Comparison of ENCODE assay signal across 10 mouse cellular contexts in the genomic region with DNA sequence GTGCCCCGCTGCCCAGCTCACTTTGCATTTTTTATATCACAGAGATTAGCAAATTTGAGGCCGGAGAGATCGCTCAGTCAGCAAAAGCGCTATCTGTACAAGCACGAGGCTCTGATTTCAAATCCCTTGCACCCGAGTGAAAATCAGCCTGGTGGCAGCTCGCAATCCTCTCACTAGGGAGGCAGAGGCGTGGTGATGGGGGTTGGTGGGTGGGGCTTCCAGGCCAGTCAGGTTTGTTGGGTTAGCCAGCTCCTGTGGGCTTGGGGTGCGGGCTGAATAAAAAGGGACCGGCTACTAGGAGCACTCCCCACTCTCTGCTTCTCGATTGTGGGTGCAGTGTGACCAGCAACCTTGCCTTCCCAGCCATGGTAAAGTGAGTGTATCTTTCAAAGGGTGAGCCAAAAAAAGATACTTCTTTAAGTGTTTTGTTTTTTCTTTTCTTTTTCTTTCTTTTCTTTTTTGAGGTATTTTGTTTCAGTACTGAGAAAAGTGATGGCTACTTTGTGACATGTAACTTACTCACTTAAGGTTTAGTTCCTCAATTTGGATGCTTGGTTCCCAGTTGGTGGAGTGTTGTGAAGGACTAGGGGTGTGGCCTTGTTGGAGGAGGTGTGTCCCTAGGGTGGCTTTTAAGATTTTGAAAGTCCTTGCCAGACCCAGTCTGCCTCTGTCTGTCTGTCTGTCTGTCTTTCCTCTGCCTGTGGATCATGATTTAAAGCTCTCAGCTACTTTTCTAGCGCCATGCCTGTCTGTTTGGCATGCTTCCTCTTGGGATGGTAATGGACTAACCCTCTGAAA. TPM values are rescaled to one million over a fixed set of nuclear protein-coding genes. Genes with fewer than 3 reads are reported as not detected.
DNase-seq lines count a peak whose midpoint lies in the region; ATAC-seq and TF ChIP-seq lines count a peak whose summit lies in the region.
"Had no signal": no experiment of that assay in that cellular context is flagged by ENCODE, and none has a peak within 500 bp of the region (broad histone marks: within the 10 kb centered on the region; RNA-seq: fewer than 3 reads in every experiment).

No protein-coding gene starts in this region.

- peaks cover 19% of the 10 kb centered on the region for H3K4me1 ChIP-seq in embryonic facial prominence, embryonic 13.5 days
- peaks cover 17% of the 10 kb centered on the region for H3K4me1 ChIP-seq in embryonic facial prominence, embryonic 10.5 days
- H3K4me1 ChIP-seq in megakaryocyte, embryonic 14.5 days, result peaks cover 74% of the 10 kb centered on the region

- 56% methylated on average over 12 of the region's 12 CpGs for WGBS in embryonic facial prominence, embryonic 13.5 days
- 57% methylated on average over 12 of the region's 12 CpGs for WGBS in embryonic facial prominence, embryonic 10.5 days

- no peak overlapping the region for H3K27ac ChIP-seq in embryonic facial prominence, embryonic 13.5 days
- no peak overlapping the region for H3K27ac ChIP-seq in embryonic facial prominence, embryonic 10.5 days (replicated peaks)
- H3K27ac ChIP-seq in layer of hippocampus, adult 2 months, result no peak overlapping the region
- H3K27ac ChIP-seq: hindbrain, embryonic 15.5 days had no signal

- no peak for ATAC-seq in embryonic facial prominence, embryonic 13.5 days (ENCODE audit: insufficient number of reproducible peaks, insufficient read depth, low FRiP score, low TSS enrichment, low read depth)
- ATAC-seq in common myeloid progenitor, adult 5-6 weeks (replicated peaks; ENCODE audit: low read depth, poor library complexity, severe bottlenecking), result peak; percentile 42

- H3K36me3 ChIP-seq in embryonic facial prominence, embryonic 13.5 days, result no peaks in the 10 kb centered on the region
- peaks cover 10% of the 10 kb centered on the region; the same call in 1 of the 2 replicates for H3K36me3 ChIP-seq in embryonic facial prominence, embryonic 10.5 days (replicated peaks)
- peaks cover 36% of the 10 kb centered on the region for H3K36me3 ChIP-seq in megakaryocyte, embryonic 14.5 days (replicated peaks; ENCODE audit: low read length)
- H3K36me3 ChIP-seq: hindbrain, embryonic 15.5 days had no signal

- no peaks in the 10 kb centered on the region for H3K27me3 ChIP-seq in embryonic facial prominence, embryonic 13.5 days
- no peaks in the 10 kb centered on the region for H3K27me3 ChIP-seq in embryonic facial prominence, embryonic 10.5 days (replicated peaks; ENCODE audit: low read depth, poor library complexity, severe bottlenecking)
- H3K27me3 ChIP-seq in megakaryocyte, embryonic 14.5 days (replicated peaks), result no peaks in the 10 kb centered on the region
- H3K27me3 ChIP-seq: hindbrain, embryonic 15.5 days; Patski had no signal

- TF ChIP-seq CTCF in layer of hippocampus, adult 2 months (conservative IDR thresholded peaks at IDR 0.05), result no peak

- peak overlapping the region; percentile 40 for H3K9ac ChIP-seq in embryonic facial prominence, embryonic 13.5 days
- H3K9ac ChIP-seq: hindbrain, embryonic 15.5 days had no signal

- no peak for DNase-seq in embryonic facial prominence, embryonic 10.5 days (ENCODE audit: low spot score)
- peak; percentile 70 for DNase-seq in 3134 (ENCODE audit: extremely low read depth, insufficient read length, low spot score)
- no peak for DNase-seq in layer of hippocampus, adult 2 months (ENCODE audit: low spot score in 2 of 2)
- DNase-seq in layer of hippocampus, postnatal 36 days, result no peak
- no peak for DNase-seq in frontal cortex, postnatal 25 days (ENCODE audit: low spot score in 2 of 2)

- no peak overlapping the region for H3K4me2 ChIP-seq in embryonic facial prominence, embryonic 13.5 days

- no peaks in the 10 kb centered on the region for H3K9me3 ChIP-seq in embryonic facial prominence, embryonic 13.5 days
- H3K9me3 ChIP-seq in embryonic facial prominence, embryonic 10.5 days, result no peaks in the 10 kb centered on the region
- H3K9me3 ChIP-seq in megakaryocyte, embryonic 14.5 days, result peaks cover 23% of the 10 kb centered on the region
- H3K9me3 ChIP-seq: hindbrain, embryonic 15.5 days had no signal

- H3K4me3 ChIP-seq in embryonic facial prominence, embryonic 13.5 days, result no peak overlapping the region
- no peak overlapping the region for H3K4me3 ChIP-seq in embryonic facial prominence, embryonic 10.5 days
- H3K4me3 ChIP-seq in megakaryocyte, embryonic 14.5 days (replicated peaks), result peak overlapping the region; percentile 92
- H3K4me3 ChIP-seq in layer of hippocampus, adult 2 months, result no peak overlapping the region; the same call in 1 of the 2 replicates
- H3K4me3 ChIP-seq: hindbrain, embryonic 15.5 days had no signal

RNA-seq across cellular contexts. Expression of a gene that starts 17.9 kb away (rescaled TPM):
- 44.4 and 56.9 TPM in 2 replicates for polyA plus RNA-seq in embryonic facial prominence, embryonic 13.5 days (2015; fragmentation: Nextera tagmentation; extraction: Ambion mirVana)
- polyA plus RNA-seq in embryonic facial prominence, embryonic 10.5 days (2016; fragmentation: Nextera tagmentation; extraction: Ambion mirVana), result 44.0 and 47.2 TPM in 2 replicates
- total RNA-seq in common myeloid progenitor, adult 5-6 weeks (2017), result 8.3 and 9.7 TPM in 2 replicates
- polyA plus RNA-seq in megakaryocyte, embryonic 14.5 days (2012; ENCODE audit: insufficient read depth, low replicate concordance), result 11.4 and 13.7 TPM in 2 replicates
- 10 to 100 TPM; 45.8 to 50.7 TPM for total RNA-seq in layer of hippocampus, adult 2 months (2021)
- 10 to 100 TPM; 47.7 to 53.8 TPM for total RNA-seq in layer of hippocampus, postnatal 36 days (2021)

RNA-seq across cellular contexts. Expression of a gene that starts 18.3 kb away (rescaled TPM):
- polyA plus RNA-seq in embryonic facial prominence, embryonic 13.5 days (2015; fragmentation: Nextera tagmentation; extraction: Ambion mirVana), result 56.3 and 64.8 TPM in 2 replicates
- 61.1 and 62.1 TPM in 2 replicates for polyA plus RNA-seq in embryonic facial prominence, embryonic 10.5 days (2016; fragmentation: Nextera tagmentation; extraction: Ambion mirVana)
- total RNA-seq in common myeloid progenitor, adult 5-6 weeks (2017), result 23.0 and 23.1 TPM in 2 replicates
- 63.9 and 75.7 TPM in 2 replicates for polyA plus RNA-seq in megakaryocyte, embryonic 14.5 days (2012; ENCODE audit: insufficient read depth, low replicate concordance)
- 100 to 1,000 TPM; 140 to 147 TPM for total RNA-seq in layer of hippocampus, adult 2 months (2021)
- 100 to 1,000 TPM; 139 to 143 TPM for total RNA-seq in layer of hippocampus, postnatal 36 days (2021)

RNA-seq across cellular contexts. Expression of a gene that starts 22.4 kb away (rescaled TPM):
- polyA plus RNA-seq in embryonic facial prominence, embryonic 13.5 days (2015; fragmentation: Nextera tagmentation; extraction: Ambion mirVana), result 3.9 and 4.3 TPM in 2 replicates
- polyA plus RNA-seq in embryonic facial prominence, embryonic 10.5 days (2016; fragmentation: Nextera tagmentation; extraction: Ambion mirVana), result 4.8 and 5.0 TPM in 2 replicates
- 15.3 and 16.4 TPM in 2 replicates for total RNA-seq in common myeloid progenitor, adult 5-6 weeks (2017)
- polyA plus RNA-seq in megakaryocyte, embryonic 14.5 days (2012; ENCODE audit: insufficient read depth, low replicate concordance), result 3.9 TPM in 1 of 2 replicates, not detected in the other
- 1 to 10 TPM; 1.7 to 2.4 TPM for total RNA-seq in layer of hippocampus, adult 2 months (2021)
- total RNA-seq in layer of hippocampus, postnatal 36 days (2021), result 1 to 10 TPM; 2.5 to 2.8 TPM

RNA-seq across cellular contexts. Expression of a gene that starts 28.4 kb away (rescaled TPM):
- polyA plus RNA-seq in embryonic facial prominence, embryonic 13.5 days (2015; fragmentation: Nextera tagmentation; extraction: Ambion mirVana), result 109 and 110 TPM in 2 replicates
- polyA plus RNA-seq in embryonic facial prominence, embryonic 10.5 days (2016; fragmentation: Nextera tagmentation; extraction: Ambion mirVana), result 116 and 120 TPM in 2 replicates
- total RNA-seq in common myeloid progenitor, adult 5-6 weeks (2017), result 236 and 291 TPM in 2 replicates
- 86.0 and 161 TPM in 2 replicates for polyA plus RNA-seq in megakaryocyte, embryonic 14.5 days (2012; ENCODE audit: insufficient read depth, low replicate concordance)
- total RNA-seq in layer of hippocampus, adult 2 months (2021), result 10 to 100 TPM; 69.9 to 77.3 TPM
- total RNA-seq in layer of hippocampus, postnatal 36 days (2021), result 10 to 100 TPM; 70.0 to 71.3 TPM

RNA-seq across cellular contexts. Expression of a gene that starts 34.7 kb away (rescaled TPM):
- 18.8 and 21.6 TPM in 2 replicates for polyA plus RNA-seq in embryonic facial prominence, embryonic 13.5 days (2015; fragmentation: Nextera tagmentation; extraction: Ambion mirVana)
- polyA plus RNA-seq in embryonic facial prominence, embryonic 10.5 days (2016; fragmentation: Nextera tagmentation; extraction: Ambion mirVana), result 1.8 and 2.3 TPM in 2 replicates
- 128 and 151 TPM in 2 replicates for total RNA-seq in common myeloid progenitor, adult 5-6 weeks (2017)
- polyA plus RNA-seq in megakaryocyte, embryonic 14.5 days (2012; ENCODE audit: insufficient read depth, low replicate concordance), result 13.8 and 44.0 TPM in 2 replicates
- 1 to 10 TPM; 5.2 to 6.0 TPM for total RNA-seq in layer of hippocampus, adult 2 months (2021)
- 1 to 10 TPM; 4.7 to 5.0 TPM for total RNA-seq in layer of hippocampus, postnatal 36 days (2021)
